Mouse (Mus musculus) gastrocnemius, postnatal 14 days (tissue): ENCODE results near the gene Morn1. TPM values are rescaled to one million over a fixed set of nuclear protein-coding genes. Genes with fewer than 3 reads are reported as not detected.

Experiments
- DNase-seq: peaks from one replicate; pipeline ENCODE4 v3.0.0; 2021; ENCODE audit warnings: mixed read lengths
- intact Hi-C: fragments of 180-260 bp; cut with DNase I; formaldehyde crosslinking; loops from one replicate; pipeline ENCODE4 v1.15.1; 2025; ENCODE audit warnings: low total_unique reads
- total RNA-seq, 2 experiments: library from RNA; stranded (reverse); gene quantifications; 2 replicates each; pipeline ENCODE4 v1.2.3; 2021

The Morn1 gene
- total RNA-seq, 2 experiments from 2014 or later, result 2.3 to 2.9 TPM

DNA sequence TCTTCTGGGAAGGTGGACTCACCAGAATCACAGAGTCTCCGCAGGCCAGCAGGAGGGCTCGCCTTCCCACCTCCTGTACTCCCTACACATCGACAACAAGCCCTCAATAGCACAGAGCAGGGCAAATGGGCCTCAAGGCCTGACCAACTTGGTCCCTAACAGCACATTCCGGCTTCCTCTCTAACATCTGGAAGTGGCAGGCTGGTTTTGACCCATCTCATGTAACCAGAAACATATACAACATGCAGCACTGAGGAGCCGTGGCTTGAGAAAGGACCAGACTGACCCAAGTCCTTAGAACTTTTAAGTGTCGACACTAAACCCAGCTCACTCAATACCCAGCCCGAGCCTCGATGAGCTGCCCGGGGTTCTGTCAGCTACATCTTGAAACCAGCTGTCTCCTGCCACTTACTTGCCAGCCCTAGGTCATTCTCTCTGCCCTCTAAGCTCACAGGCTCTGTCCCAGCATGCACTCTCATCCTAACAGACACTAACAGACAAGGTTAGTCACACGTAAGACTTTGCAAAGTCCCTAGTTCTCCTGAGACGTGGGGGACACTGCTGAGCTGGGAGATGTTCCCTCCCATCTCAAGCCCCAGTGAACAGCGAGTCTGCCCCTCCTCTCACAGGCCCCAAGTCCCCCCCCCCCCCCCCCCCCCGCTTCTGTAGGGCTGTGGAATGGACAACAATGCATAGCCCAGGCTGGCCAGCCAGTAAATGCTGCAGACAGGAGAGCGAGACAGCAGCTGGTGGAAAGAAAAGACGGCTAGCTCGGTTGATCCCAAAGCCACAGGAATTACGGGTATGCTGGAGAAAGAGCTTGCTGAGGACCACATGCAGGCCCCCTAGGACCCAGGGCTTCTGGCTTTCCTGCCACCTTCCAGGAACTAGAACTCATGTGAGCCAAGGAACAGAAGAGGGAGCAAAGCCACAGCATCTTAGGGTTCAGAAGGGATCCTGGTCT, 87.7 kb downstream of the Morn1 start:
- intact Hi-C loops, result no loop called here
- DNase-seq, result no peak

DNA sequence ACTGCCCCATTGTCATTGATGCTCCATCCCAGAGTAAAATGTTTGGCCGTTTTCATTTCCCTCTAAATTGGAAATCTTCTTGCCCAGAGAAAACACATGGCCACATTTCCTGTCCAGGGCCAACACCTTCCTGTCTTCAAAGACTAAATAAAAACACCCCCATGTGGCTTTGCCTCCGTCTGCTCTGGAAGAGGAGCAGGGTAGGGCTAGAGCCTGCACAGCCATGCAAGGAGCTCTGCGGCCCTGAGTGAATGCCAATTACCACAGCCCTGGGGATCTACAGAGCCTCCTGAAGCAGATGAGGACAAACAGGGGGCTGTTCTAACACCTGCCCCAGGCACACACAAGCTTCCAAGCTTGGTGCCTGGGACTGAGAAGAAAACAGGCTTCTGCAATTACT, 89.8 kb downstream of the Morn1 start:
- no peak for DNase-seq
- intact Hi-C loops, result no loop called here

DNA sequence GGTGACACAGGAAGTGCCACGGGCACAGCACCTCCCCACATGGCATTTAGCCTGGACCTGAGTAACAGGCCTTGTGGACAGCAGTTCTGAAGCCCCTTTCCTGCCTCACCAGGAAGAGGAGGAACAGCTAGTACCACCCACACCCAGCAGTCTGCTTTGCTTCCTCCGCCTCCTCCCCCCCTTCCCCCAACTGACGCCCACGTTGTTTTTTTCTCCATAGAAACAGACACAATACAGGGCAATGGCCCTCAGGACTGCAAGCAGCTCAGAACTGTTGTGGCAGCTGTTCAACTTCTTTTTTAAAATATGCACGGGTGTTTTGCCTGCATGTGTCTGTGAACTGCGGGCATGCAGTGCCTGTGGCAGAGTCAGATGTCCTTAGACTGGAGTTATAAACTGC, 91.9 kb downstream of the Morn1 start:
- peak; percentile 51 for DNase-seq
- intact Hi-C loops, result no loop called here

DNA sequence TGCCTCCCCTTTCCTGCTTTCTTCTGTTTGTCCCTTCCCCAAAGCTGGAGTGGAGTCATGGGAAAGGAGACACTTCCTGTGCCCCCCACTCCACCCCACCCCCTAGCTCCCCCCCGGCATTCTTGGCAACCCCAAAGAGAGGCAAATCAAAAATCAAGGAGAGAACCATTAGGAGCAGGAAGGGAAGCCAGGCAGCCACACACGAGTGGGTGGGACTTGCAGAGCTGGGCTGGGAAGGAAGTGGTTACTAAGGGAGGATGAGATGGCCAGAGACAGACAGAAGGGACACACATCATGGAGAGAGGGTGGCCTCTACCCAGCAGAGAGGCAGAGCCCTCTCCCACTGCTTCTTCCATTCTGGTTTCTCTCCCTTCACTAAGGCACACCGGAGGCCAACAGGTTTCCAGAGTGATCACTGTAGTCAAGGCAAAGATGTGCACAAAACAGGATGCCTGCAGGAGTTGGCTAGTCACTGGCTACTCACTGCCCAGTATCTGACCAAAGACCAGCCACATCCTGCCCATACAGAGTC, 92.7 kb downstream of the Morn1 start:
- peak; percentile 40 for DNase-seq
- intact Hi-C loops, result no loop called here

DNA sequence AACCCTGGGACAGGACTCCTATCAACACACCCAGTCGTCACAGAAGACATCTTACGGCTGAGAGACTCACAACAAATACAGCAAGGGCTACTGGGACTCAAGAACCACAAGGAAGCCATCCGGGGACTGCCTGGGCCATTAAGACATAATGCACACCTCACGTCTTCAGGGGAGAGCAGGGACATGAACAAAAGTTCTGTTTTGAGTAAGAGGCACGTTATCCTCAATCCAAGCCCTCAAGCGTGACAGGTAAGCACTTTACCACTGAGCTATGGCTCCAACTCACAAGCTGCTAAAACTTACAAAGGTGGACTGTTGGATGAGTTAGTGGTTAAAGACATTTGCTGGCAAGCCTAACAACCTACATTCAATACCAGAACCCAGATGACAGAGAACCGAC, 96.8 kb downstream of the Morn1 start:
- DNase-seq, result no peak
- intact Hi-C loops, result no loop called here

DNA sequence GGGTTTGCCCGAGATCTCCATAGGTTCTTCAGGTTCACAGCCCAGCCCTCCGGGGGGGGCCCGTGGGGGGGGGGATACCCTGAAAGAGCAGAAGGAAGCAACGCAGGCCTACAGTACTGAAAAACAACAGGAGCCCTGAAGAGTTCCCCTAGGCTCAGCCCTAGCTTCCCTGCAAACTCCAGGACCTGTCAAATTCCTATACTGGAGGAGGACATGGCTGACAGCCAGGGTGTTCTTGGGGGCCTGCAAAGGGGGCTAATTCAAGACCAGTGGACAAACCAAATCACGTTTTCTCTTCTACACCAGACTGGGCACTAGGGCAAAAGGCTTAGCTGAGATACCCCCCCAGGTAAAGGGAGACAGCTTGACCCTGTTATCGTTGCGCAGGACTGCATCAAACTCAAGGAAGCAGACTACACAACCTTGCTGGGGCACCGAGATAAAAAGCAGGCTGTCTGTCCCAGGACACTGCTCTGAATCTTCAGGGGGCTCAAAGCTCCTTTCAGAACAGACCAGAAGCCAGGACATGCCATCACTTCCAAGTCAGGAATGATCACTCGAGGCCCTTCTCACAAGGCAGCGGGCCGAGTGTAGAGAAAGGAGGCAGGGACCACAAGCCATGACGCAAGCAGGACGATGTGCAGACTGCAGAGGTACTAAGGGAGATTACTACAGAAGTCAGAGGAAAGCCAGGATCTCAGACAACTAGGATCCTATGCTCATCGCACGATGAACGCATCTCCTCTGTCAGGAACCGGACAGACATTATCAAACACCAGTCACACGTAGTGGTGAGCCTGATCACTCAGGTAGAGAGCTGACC, 98.1 kb downstream of the Morn1 start:
- no peak for DNase-seq
- intact Hi-C loops, result no loop called here

DNA sequence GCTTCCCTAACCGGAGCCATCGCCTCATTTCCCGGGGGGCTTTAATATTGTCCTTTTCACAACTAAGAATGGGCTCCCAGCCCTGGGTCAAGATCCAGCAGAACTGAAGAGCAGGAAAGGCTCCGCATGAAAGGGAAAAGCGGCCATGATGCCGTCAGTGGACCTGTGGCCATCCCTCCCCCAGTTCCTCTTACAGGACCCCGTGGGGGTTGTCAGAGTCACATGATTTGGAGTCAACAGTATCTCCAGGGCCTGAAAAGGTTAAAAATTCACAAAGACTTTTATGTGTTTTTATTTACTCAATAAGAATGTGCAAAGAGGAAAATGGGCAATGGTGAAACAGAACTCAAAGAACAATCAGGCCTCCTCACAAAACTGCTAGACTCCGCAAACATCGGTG, 99.5 kb downstream of the Morn1 start:
- DNase-seq, result no peak
- intact Hi-C loops, result no loop called here

DNA sequence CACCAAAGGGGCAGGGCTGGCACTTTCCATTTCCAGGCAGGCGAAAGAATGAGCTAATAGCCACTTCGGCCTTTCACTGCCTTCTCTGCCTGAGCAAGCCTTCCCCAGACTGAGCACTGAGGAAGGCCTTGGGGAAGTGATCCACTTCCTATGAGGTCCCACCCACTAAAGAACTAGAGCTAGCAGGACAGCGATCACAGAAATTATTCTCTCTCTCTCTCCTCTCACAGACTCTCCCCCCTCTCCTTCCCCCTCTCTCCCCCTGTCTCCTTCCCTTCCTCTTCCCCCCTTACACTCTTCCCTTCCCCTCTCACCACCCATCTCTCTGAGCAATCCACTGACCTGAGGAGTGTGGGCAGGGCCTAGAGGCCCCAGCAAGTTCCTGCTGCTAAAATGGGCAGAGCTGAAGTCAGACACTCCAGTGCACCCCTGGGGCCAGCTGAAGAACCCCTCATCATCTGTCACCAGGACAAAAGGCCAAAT, 100.9 kb downstream of the Morn1 start:
- DNase-seq, result no peak
- intact Hi-C loops, result no loop called here

DNA sequence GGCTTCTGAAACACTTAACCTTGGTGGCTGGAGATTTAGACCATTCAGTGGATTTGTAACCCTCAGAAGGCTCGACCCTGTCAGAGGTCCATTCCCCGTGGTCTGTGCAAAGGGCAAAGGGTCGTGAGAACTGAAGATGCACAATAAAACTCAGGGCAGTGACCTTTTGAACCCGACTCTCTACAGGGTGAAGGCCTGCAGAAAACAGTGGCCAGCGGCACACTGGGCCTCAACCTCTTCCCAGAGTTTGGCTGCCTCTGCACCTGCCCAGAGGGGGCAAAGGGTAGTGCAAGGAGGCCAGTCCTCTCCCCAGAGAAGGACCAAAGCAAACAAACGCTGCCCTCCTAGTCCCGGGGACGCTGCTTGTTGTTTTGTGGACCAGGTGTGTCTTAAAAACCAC, 102.0 kb downstream of the Morn1 start:
- no peak for DNase-seq
- intact Hi-C loops, result no loop called here

DNA sequence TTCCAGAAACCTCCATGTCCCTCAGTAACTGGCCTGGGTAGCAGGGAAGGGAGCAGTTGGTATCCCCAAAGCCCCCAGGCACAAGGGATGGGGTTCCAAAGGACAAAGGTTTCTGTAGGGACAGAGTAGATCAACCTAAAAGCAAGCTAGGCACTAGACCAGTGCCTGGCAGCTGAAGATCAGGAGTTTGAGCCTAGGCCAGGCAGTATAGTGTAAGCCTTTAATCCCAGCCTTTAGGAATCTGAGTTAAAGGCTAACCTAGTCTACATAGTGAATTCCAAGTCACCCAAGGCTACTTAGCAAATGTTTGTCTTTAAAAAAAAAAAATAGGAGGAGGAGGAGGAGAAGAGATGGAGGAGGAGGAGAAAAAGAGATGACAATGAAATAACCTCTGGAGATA, 102.4 kb downstream of the Morn1 start:
- intact Hi-C loops, result no loop called here

DNA sequence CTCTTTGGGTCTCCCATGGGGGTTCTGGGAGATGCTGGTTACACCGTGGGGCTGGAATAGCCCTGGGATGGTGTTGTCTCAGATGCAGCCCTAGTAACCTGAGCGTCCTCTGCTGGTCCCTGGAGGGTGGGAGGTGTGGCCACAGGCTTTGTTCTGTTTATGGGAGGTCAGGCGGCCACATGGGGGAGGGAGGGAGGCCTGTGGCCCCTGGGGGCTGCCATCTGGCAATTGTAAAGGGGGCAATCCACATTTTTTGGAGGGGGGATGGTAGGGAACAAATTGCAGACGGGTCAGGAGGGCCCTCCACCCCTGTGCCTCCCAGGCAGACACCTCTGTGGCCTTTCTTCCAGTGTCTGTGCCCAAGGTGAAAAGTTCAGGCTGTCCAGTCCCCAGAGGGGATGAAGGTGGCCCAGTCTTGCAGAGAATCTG, 103.3 kb downstream of the Morn1 start:
- DNase-seq, result peak; percentile 41
- intact Hi-C loops, result no loop called here

More for the DNA sequence above, 102.4 kb downstream of the Morn1 start:
- DNase-seq, result no peak

DNA sequence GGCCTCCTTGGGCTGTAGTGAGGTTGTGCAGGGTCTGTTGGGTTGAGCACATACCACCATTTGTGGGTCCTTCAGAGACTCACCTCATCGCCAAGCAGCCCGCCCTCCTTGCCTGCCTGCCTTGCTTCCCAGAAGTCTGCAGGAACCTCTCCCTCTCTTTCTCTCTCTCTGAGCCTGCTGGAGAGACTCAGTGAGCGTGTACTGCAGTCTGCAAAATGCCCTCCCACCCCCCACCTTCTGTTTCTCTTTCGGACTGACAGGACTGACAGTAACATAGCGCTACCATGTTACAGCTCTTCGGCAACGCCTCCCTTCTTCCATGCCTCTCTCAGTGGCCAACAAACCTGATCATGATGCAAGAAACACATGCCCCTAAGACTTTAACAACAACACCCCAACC, 103.9 kb downstream of the Morn1 start:
- intact Hi-C loops, result no loop called here
- no peak for DNase-seq

Other genes with a start within 250 kb of the Morn1 start
- not detected for gene Ttc34, start 249.1 kb upstream of the Morn1 start, total RNA-seq
- under 1 TPM; 0.49 to 0.68 TPM for gene Mmel1, start 217.0 kb upstream of the Morn1 start, total RNA-seq
- gene Fam213b, start 187.4 kb upstream of the Morn1 start, total RNA-seq, result 100 to 1,000 TPM; 110 to 112 TPM
- gene Tnfrsf14, start 158.0 kb upstream of the Morn1 start, total RNA-seq, result 1 to 10 TPM; 1.4 to 1.9 TPM
- gene Hes5, start 125.7 kb upstream of the Morn1 start, total RNA-seq, result under 1 TPM in 1 of 2 experiments, not detected in 1; 0.16 TPM
- 10 to 100 TPM; 24.1 to 31.4 TPM for gene Pank4, start 122.5 kb upstream of the Morn1 start, total RNA-seq
- under 1 TPM in 1 of 2 experiments, not detected in 1; 0.04 TPM for gene Plch2, start 29.8 kb upstream of the Morn1 start, total RNA-seq
- 10 to 100 TPM; 10.7 to 11.3 TPM for gene Pex10, start 19.6 kb upstream of the Morn1 start, total RNA-seq
- gene Rer1, start 195 bp upstream of the Morn1 start, total RNA-seq, result 10 to 100 TPM; 48.1 to 48.8 TPM
- 10 to 100 TPM; 41.6 to 51.6 TPM for gene Ski, start 136.0 kb downstream of the Morn1 start, total RNA-seq
- 10 to 100 TPM; 11.9 to 15.3 TPM for gene Faap20, start 163.2 kb downstream of the Morn1 start, total RNA-seq